Mouse (Mus musculus): ENCODE data around the gene Flt4.

- TF ChIP-seq CTCF (IDR thresholded peaks at IDR 0.05; ENCODE audit: low read depth) (no peak), EP300 (IDR thresholded peaks at IDR 0.05; ENCODE audit: low read depth) (no peak)
Measured at GRCm38 (mm10) chr11:49658791-49659469, 49.9 kb downstream of the Flt4 start.

All from liver, postnatal 0 days (tissue).